Mouse (Mus musculus): ENCODE results near the gene Gm20721. TPM values are rescaled to one million over a fixed set of nuclear protein-coding genes. Genes with fewer than 3 reads are reported as not detected.
"Not testable (repeated sequence)": the region's sequence is repeated elsewhere in the genome, so short reads cannot be mapped to it uniquely, and the experiment has no call there.

The Gm20721 gene
- 1 to 10 TPM; 4.8 to 6.4 TPM for total RNA-seq (2021)
- long read RNA-seq, experiment 1, partial matches to known transcripts, result 0 of 6 reads
- long read RNA-seq, experiment 1, other reads (novel, unspliced or antisense), result 6 of 6 reads
- long read RNA-seq, experiment 2, partial matches to known transcripts, result 0 of 9 reads
- long read RNA-seq, experiment 2, other reads (novel, unspliced or antisense), result 9 of 9 reads

DNA sequence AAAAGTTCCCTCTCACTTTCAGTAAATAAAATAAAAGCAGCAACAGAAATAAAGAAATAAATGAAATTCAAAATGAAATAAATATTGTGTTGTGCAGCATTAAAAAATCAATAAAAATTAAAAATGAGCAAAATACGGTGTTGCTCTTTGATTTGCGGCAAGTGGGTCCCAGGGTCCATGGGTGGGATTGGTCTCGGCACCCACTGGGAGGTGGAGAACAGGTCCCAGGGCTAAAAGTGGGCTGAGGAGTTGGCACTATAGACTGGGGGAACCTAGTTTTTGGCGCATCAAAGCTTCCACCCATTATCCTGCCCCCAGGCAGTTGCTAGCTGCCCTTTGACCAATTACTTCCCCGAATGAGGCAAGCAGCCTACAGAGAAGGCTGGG lies at the start of gene Gm20721:
TSS of gene Gm20721 (minus strand) at position 101 of the 387 bp plus-strand sequence.
- DNase-seq (ENCODE audit: low spot score in 2 of 2), result no peak

DNA sequence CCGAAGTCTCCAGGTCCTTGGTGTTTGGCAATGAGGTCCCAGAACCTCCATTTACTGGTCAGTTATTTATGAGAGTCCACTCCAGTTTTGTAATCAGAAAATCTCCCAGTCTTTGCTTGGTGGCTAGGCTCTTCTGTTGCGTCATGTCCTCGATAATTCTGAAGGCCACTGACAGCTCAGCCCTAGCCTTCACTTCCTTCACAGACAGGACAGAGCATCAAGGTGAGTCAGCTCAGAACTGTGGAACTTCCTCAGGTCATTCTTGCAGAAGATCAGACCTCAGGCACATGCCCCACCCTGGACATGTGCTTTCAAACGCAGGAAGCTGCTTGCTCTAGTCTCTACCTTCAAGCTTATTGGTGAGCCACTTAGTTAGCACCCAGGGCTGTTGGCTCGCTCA lies 46.9 kb upstream of the Gm20721 start:
- DNase-seq (ENCODE audit: low spot score in 2 of 2), result no peak

DNA sequence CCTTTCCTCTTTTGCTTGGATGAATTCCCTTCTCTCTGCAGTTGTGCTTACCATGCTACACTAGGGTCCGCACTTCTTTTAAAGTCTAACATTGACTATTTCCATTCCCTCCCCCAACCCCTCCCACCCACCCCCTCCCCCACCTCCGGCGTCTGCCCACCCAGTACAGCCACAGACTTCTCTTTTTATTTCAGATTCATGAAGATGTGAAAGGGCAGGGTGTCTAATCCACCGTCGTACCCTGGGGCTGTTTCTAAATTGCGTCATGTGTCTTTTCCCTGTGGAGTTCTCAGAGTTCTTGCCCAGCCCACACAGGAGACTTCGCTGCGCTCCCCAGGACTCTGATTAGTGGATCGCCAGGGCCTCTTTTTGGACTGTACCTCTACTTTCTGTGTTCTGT lies 46.0 kb upstream of the Gm20721 start:
- DNase-seq (ENCODE audit: low spot score in 2 of 2), result no peak

DNA sequence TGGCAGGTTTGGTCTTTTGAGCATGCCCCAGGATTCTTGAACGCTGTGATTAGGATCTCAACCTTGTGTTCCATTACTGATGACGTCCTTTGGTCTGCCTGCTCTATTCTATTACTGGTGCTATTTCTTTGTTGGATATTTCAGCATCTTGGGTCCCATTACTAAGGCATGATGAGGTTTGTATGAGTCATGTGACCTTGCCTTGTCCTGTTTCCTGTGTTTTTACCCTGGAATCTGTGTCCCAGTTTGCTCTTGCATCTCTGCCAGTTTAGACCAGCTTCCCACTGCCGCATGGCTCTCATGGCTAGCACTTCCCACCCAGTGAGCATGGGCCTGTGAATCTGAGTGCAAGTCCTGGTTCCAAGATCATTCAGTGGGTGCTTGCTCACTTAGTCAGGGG lies 45.4 kb upstream of the Gm20721 start:
- DNase-seq (ENCODE audit: low spot score in 2 of 2), result no peak

DNA sequence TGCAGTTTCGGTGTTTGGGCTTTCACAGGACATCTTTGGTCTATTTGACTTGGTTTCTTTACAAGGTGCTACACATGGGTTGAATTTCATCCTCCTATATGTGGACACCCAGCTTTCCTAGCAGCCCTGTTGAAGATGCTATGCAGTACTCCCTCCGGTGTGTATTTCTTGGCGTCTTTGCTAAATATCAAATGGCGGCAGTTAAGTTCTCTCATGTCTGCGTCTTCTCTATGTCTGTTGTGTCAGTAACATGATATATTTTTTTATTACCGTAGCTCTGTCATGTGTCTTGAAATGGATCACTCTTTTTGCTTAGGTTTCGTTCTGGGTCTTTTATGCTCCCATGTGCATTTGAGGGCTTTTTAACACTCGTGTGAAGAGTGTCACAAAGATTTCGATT lies 34.5 kb upstream of the Gm20721 start:
- no peak for DNase-seq (ENCODE audit: low spot score in 2 of 2)

DNA sequence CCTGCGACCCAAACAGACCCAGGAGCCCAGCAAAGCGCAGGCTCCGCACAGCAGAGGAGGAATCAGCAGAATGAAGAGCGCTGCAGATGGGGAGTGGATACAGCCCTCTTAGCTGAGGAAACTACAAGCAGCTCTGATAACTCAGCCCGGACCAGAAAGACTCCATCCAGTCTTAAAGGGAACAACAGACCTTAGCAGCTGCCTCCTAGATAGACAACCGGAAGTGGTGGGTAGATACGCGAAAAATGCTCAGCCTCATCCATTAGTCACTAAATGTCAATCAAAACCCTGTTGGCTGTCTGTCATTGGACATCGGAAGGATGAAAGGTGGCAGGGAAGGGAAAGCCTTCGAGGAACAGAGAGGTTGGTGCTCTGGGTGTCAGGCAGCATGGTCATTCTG lies 20.1 kb upstream of the Gm20721 start:
- no peak for DNase-seq (ENCODE audit: low spot score in 2 of 2)

DNA sequence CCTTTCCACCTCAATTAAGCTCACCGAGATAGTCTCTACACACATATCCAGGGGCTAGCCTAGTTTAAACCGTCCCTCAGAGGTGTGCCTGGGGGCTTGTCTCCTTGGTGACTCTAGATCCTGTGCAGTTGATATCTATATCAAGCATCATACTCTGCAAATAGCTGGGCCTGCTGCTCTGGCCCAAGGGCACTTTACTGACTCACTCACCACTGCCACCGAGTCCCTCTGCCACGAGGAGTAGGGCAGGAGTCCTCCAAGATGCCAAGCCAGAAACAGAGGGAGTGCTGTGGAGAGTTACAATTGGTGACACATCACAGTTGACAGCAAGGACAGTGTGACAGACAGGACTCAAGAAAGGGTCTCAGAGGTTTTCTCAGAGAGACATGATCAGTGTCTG lies 13.1 kb upstream of the Gm20721 start:
- no peak for DNase-seq (ENCODE audit: low spot score in 2 of 2)

DNA sequence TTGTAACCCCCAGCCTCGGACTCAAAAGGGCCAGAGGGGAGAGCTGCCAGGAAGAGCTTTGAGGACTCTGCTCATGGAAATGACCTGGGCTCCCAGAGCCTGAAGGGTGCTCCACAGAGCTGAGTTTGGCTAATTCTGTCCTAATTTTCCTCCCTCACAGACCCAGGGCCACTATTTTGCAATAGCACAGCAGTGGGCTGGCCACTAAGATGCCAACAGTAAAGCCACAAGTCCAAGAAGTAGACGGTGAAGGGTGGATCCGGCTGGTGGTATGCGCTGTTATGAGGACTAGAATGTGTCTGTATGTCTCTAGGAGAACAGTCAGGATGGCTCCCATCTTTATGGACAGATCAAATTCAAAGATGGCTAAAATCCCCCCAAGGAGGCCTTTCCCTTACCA lies 12.0 kb upstream of the Gm20721 start:
- no peak for DNase-seq (ENCODE audit: low spot score in 2 of 2)

DNA sequence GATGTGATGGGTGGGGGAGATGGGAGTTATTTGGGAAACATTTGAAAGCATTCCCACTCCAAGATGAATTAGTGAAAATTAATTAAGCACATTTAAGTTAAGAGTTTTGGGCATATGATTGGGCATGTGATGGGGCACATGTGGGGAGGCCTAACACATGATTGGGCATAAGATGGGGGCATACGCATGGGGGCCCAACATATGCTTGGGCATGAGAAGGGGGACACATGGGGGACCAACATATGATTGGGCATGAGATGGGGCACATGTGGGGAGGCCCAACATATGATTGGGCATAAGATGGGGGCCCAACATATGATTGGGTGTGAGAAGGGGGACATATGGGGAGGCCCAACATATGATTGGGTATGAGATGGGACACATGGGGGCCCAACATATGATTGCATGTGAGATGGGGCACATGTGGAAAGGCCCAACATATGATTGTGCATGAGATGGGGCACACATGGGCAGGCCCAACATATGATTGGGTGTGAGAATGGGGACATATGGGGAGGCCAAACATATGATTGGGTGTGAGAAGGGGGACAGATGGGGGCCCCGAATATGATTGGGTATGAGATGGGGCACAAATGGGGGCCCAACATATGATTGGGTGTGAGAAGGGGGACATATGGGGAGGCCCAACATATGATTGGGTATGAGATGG lies 622 bp upstream of the Gm20721 start:
- not testable (repeated sequence) for DNase-seq (ENCODE audit: low spot score in 2 of 2)

DNA sequence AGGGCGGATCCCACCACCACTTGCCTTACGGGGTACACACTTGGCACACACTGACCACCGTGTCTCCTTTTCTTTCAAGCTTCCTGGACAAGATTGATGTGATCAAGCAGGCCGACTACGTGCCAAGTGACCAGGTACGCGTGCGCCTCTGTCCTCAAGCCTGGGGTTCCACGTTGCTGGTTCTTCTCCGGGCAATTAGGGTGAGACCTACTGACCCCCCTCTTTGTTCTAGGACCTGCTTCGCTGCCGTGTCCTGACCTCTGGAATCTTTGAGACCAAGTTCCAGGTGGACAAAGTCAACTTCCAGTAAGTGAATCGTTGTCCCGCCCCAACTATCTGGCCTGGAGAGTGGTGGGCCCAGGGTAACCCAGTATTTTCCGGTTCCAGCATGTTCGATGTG lies 1.5 kb downstream of the Gm20721 start:
- DNase-seq (ENCODE audit: low spot score in 2 of 2), result no peak

DNA sequence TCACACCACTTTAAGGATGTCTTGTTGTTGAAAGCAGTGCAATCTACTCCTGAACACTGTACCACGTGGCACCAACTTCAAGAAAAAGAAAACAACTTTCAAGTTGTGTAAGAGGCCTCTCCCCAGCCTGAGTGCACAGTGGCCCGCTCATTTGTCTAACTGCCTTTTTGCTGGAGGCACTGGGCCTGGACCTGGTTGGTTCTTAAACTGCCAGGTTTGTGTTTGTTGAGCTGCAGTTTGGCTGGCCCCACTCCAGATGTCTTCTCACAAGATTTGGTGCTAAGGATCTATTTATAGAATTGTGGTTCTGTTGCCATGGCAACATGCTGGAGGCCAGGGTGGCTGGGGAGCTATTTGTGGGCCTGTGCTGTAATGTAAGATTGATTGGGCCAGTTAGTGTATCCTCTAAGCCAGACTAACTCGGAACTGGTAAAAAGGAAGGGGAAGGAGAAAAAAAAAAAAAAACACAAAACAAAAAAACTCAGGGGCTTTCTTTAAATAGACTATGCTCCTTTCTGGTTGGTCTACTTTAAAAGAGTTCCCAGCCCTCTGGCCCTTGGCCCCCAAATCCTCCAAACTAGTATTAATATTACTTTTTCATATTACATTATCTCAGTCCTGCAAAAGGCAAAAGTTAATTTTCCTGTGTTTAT lies 2.4 kb downstream of the Gm20721 start:
- peak; percentile 49 to 83 for DNase-seq (ENCODE audit: low spot score in 2 of 2)

DNA sequence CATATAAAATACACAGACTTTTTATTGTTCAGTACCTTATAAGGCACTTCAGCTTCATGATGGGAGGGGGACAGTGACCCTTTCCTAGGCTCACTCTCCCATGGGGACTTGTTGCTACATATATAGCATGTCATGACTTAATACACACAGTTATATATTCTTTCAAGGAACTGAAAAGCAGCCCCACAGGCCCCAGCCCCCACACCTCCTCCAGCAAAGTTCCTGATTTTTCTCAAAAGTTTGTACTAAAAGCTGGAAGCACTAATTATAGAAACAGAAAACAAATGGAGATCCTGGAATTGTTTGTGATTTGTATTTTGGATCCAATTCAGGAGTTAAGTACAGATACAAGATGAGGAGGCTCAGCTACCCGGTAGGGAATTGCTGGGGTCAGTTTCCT lies 2.9 kb downstream of the Gm20721 start:
- no peak for DNase-seq (ENCODE audit: low spot score in 2 of 2)

DNA sequence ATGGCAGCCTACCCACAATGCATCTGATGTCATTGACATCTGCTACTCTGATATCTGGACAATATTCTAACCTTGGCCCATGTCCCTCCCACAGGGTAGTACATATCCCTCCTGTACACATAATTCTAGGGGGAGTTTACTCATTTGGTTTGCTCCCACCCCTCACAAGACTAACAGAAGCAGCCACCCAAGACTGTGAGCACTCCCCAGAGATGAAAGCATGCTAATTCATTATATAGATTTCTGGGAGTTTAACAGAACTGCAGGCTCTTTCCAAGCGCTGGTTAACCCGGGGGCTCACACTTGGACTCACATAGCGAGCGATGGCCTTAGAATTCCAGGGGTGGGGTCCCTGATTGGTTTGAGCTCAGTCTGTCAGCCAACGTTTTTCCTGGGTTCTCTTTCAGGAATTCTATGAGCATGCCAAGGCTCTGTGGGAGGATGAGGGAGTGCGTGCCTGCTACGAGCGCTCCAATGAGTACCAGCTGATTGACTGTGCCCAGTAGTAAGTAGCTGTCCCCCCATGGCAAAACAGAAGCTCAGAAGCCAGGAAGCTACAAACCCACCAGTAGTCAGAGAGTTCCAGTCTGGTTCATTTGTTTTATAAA lies 3.6 kb downstream of the Gm20721 start:
- DNase-seq (ENCODE audit: low spot score in 2 of 2), result no peak

DNA sequence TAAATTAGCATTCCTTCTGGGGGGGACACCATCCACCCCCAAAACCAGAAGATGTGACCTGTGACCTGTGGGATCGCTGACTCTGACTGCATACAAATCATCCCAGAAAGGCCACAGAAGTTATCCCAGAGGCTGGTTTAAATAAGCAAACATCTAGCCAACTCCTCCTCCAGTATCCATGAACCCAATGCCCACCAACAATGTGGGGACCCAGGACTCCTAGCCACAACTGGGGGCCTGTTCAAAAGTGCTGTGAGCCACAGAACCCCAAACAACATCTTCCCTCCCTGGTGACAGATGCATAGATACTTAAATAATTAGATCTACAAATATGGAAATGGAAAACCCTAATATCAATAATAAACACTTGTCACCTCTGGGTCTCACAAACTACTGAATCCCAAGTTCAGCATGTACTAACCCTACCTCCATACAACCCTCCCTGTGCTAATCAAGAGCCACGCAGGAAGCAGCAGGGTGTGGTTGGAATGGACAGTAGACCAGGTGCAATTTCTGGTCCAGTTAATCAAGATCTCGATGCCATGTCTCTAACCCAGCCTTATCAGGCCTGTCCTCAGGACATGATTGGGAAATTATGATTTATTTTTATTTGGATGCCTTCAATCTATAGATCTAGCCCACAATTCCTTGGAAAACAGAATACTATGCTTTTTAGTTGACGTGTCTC lies 5.5 kb downstream of the Gm20721 start:
- DNase-seq (ENCODE audit: low spot score in 2 of 2), result no peak

DNA sequence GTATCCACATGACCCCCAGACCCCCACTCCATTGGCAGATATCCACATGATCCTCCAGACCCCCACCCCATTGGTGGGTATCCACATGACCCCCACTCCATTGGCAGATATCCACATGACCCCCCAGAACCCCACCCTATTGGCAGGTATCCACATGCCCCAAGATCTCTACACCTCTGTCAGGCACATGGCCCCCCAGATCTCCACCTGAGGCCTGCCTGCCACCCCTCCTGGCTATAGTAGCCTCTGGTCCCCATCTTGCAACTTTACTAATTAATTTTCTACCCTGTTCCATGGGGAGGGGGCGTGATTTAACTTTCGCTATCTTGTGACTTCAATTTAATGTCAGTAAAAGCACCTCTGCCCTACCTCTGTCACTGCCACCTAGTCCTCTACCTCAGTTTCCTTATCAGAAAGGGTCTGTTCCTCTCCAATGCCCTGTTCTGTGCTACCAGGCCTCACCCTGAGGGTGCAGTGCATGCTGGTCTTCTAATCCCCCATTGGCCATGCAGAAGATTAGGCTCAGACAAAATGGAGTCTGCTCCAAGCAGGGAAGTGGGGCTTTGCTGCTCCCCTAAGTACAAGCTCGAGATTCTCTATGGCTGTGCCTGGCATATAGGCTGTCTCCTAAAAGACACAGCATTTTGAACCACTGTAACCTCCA lies 6.2 kb downstream of the Gm20721 start:
- DNase-seq (ENCODE audit: low spot score in 2 of 2), result no peak

DNA sequence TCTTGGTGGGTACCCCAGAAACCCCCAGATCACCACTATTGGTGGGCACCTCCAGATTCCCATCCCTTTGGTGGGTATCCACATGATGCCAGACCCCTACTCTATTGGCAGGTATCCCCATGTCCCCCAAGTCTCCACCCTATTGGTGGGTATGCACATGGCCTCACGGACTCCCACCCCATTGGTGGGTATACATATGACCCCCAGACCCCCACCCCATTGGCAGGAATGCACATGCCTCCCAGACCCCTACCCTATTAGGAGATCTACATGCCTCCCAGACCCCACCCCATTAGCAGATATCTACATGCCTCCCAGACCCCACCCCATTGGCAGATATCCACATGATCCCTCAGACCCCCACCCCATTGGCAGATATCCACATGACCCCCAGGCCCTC lies 6.8 kb downstream of the Gm20721 start:
- DNase-seq (ENCODE audit: low spot score in 2 of 2), result no peak

DNA sequence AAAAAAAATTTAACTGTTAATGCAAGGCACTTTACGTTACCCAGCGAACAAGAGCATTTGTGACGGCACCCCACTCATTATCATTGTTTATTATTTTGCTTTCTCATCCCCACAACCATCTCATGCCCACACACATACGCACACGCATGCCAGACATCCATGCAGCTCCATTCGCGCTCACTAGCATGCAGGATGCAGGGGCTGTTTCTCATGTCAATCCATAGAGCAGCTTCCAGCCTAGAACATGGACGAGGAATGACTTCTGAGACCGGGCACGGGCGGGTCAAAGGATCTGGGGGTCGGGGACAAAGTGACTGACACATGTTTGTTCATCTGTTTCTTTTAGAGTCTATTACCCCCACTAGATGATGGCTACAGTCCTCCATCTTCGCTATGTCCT lies 9.2 kb downstream of the Gm20721 start:
- DNase-seq (ENCODE audit: low spot score in 2 of 2), result no peak

DNA sequence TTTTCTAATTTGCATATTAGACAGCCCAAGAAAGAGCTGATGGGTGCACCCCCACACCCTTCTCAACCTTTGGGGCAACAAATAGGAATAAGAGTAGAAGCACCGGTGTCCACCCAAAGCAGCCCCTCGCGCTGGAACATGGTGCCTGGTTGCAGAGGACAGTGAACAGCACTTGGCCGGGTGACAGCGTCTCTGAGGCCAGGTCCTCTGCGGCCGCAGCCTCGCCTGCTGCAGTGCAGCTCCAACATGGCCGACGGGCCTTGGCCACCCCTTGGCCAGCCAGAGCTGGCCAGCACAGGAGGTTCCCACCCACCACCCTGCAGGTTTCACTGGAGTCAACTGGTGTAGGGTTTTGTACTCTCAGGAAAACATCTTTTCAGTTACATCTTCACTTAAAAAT lies 12.1 kb downstream of the Gm20721 start:
- DNase-seq (ENCODE audit: low spot score in 2 of 2), result peak; percentile 33 to 66

DNA sequence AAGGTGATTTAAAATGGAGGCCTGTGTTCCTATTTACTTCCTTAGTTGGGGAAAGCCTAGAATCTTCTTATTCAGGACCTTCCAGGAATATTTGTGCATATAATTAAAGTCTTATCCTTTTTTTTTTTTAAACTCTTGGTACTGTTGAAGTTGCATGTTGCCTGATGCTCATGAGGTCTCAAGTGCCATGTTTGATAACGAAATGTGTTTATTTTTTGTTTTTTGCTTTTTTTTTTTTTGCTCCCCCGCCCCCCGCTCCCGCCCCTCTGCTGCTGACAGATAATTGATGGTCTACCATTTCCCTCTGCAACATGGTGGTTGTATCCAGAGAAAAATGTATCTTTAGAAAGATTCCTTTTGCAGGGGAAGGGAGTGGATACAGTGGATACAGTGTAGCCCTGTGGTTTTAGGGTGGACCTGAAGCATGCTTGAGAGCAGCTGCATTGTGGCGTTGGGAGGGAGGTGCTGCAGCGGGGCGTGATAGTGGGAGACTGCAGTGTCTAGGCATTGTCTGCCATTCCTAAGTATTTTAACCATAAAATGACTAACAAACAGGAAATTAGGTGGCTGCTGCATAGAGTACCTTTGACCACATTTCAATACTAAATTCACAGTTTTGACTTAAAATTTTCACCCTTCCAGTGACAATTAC lies 13.1 kb downstream of the Gm20721 start:
- no peak for DNase-seq (ENCODE audit: low spot score in 2 of 2)

DNA sequence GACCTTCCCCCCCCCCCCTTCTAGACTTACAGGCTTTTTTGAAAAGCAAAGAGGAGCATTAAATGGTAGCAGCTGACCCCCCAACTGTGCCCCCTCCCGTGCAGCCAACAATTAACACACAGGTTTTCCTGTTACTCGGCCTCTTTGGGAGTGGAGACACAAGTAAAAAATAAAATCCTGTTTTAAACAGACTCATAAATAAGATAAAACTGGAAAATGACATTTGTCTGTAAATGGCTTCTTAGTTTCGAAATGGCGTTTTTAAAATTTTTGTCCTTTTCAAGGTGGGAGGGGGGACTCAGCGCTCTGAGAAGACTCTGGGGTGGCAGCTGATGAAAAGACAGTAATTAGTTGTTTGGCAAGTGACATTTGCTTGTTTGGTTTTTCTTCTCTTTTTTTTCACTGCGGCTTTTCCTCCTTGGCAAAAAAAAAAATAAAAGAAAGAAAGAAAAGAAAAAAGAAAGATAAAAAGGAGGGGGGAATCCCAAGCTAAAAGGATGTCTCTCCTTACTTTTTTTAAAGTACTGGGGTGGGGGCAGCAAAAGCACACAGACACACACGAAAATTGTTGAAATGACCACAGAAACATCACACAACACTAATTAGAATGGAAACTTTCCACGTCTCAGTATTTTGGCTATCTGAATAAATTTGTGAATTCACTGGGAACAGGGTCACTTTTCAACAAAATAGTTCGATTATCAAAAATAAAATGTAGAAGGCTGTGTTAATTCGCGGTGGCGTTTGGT lies 15.1 kb downstream of the Gm20721 start:
- no peak for DNase-seq (ENCODE audit: low spot score in 2 of 2)

All from gastrocnemius, postnatal 4 days (tissue).